Mouse (Mus musculus): ENCODE results near the gene Tmem109. TPM values are rescaled to one million over a fixed set of nuclear protein-coding genes. Genes with fewer than 3 reads are reported as not detected.

The Tmem109 gene
- polyA plus RNA-seq (2012; rRNA removed) (10.9 and 11.1 TPM in 2 replicates), polyA plus RNA-seq (2014; fragmentation: Nextera tagmentation; extraction: Ambion mirVana) (16.1 and 16.5 TPM in 2 replicates)

DNA sequence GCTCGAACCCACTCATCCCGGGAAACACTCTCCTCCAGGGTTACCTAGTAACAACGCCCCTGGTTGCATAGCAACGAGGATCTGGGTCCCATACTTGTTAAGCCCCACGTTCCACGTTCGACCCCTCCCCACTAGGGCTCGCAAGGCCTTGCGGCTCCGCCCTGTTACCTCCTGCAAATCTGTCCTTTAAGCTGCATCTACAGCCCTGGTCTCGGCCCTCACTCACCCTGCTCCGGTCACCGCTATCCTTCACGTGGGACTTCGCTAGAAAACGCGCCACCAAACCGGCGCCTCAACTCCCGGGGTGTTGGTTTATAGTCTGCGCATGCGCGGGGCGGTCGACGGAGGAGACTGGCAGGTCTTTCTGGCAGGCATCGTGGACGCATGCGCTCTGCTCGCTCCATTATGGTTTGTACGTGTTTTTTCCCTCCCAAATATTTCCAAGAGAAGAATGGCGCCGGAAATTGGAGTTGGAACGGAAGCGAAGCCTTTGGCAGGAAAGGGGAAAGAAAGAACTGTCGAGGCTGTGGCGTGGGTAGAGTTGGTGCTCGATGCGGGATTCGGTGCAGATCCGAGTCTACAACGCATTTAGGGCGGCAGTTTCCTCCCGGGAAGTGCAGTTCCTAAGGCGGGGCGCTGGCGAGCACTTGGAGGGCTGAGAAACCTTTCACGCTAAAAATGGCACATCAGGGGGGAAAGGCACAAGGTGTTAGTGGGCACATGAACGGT lies at the start of gene Tmem109:
Gene Tmem109 (minus strand): TSS at position 576 of the 729 bp plus-strand sequence.
- Histone ChIP-seq H3K27me3 (ENCODE audit: control insufficient read depth, insufficient read depth, low read length) (no peaks in the 10 kb centered on the region), H3K4me3 (ENCODE audit: insufficient read depth in 1 of 2, low read depth in 2 of 2, low read length in 2 of 2) (peak within 1 kb of the TSS; percentile 63 to 69), H3K27ac (peak within 1 kb of the TSS; percentile 35), H3K9ac (replicated peaks) (peak within 1 kb of the TSS; percentile 73), H3K4me2 (ENCODE audit: low read depth) (peak within 1 kb of the TSS; percentile 94), H3K4me1 (replicated peaks; ENCODE audit: control insufficient read depth in 2 of 2, insufficient read depth in 2 of 2, low read length in 1 of 2) (peaks cover 5 to 6% of the 10 kb centered on the region in 2 experiments), H3K36me3 (replicated peaks; ENCODE audit: control insufficient read depth, insufficient read depth, low read depth) (no peaks in the 10 kb centered on the region), H3K9me3 (ENCODE audit: control insufficient read depth, low read length) (no peaks in the 10 kb centered on the region)
- ATAC-seq (ENCODE audit: insufficient read depth) (peak; percentile 91), DNase-seq (ENCODE audit: low read depth in 3 of 3, low spot score in 3 of 3) (peak; percentile 81 to 87 (median 82))
- under 1% methylated on average over 49 of the region's 49 CpGs for WGBS (ENCODE audit: insufficient replicate concordance)
- TF ChIP-seq CTCF (IDR thresholded peaks at IDR 0.05; ENCODE audit: low read depth) = peak; percentile 60
- TF ChIP-seq EP300 (IDR thresholded peaks at IDR 0.05; ENCODE audit: low read depth) = no peak

- TF ChIP-seq CTCF (IDR thresholded peaks at IDR 0.05; ENCODE audit: low read depth) = no peak
- no peak for TF ChIP-seq EP300 (IDR thresholded peaks at IDR 0.05; ENCODE audit: low read depth)
- no peak for ATAC-seq (ENCODE audit: insufficient read depth)
- no peaks in the 10 kb centered on the region for H3K27me3 ChIP-seq (ENCODE audit: control insufficient read depth, insufficient read depth, low read length)
Measured at GRCm38 (mm10) chr19:10930641-10931040, 48.8 kb upstream of the Tmem109 start.

DNA sequence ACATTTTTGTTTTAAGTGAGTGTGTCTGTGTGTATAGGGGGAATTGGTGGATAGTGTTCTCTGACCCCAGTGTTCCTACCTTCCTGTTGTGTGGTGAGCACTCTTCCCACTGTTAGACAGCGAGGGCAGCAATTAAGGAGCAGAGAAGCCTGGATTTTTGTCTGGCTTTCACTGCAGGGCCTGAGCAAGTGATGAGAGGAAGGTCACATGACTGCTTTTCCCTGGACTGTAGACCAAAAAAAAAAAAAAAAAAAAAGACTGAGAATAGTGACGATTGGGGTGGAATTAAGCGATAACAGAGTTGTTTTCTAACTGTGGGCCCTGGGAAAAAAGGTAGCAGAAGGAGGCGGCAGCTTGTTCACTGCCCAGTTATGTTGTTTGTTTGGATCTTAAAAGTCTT lies 44.9 kb upstream of the Tmem109 start:
- ATAC-seq (ENCODE audit: insufficient read depth) (no peak), DNase-seq (ENCODE audit: low read depth in 3 of 3, low spot score in 3 of 3) (no peak)
- Histone ChIP-seq H3K9me3 (ENCODE audit: control insufficient read depth, low read length) (no peaks in the 10 kb centered on the region), H3K4me1 (replicated peaks; ENCODE audit: control insufficient read depth in 2 of 2, insufficient read depth in 2 of 2, low read length in 1 of 2) (no peaks in the 10 kb centered on the region), H3K27me3 (ENCODE audit: control insufficient read depth, insufficient read depth, low read length) (no peaks in the 10 kb centered on the region), H3K9ac (replicated peaks) (no peak overlapping the region), H3K27ac (no peak overlapping the region), H3K4me2 (ENCODE audit: low read depth) (no peak overlapping the region), H3K36me3 (replicated peaks; ENCODE audit: control insufficient read depth, insufficient read depth, low read depth) (no peaks in the 10 kb centered on the region), H3K4me3 (ENCODE audit: insufficient read depth in 1 of 2, low read depth in 2 of 2, low read length in 2 of 2) (no peak overlapping the region)
- TF ChIP-seq EP300 (IDR thresholded peaks at IDR 0.05; ENCODE audit: low read depth) (no peak), CTCF (IDR thresholded peaks at IDR 0.05; ENCODE audit: low read depth) (no peak)
- WGBS (ENCODE audit: insufficient replicate concordance) = 54% methylated on average over 4 of the region's 4 CpGs

More at GRCm38 (mm10) chr19:10930641-10931040, 48.8 kb upstream of the Tmem109 start:
- Histone ChIP-seq H3K9me3 (ENCODE audit: control insufficient read depth, low read length) (no peaks in the 10 kb centered on the region), H3K4me2 (ENCODE audit: low read depth) (no peak overlapping the region), H3K4me3 (ENCODE audit: insufficient read depth in 1 of 2, low read depth in 2 of 2, low read length in 2 of 2) (no peak overlapping the region), H3K27ac (no peak overlapping the region), H3K4me1 (replicated peaks; ENCODE audit: control insufficient read depth in 2 of 2, insufficient read depth in 2 of 2, low read length in 1 of 2) (0 out of 4 replicates have a peak, but pooled peaks cover 0 to 1% of the 10 kb centered on the region in 2 experiments), H3K9ac (replicated peaks) (no peak overlapping the region), H3K36me3 (replicated peaks; ENCODE audit: control insufficient read depth, insufficient read depth, low read depth) (no peaks in the 10 kb centered on the region)
- 39% methylated on average over 2 of the region's 2 CpGs for WGBS (ENCODE audit: insufficient replicate concordance)
- DNase-seq (ENCODE audit: low read depth in 3 of 3, low spot score in 3 of 3) = no peak

GRCm38 (mm10) chr19:10926123-10926621 lies 44.4 kb upstream of the Tmem109 start:
- H3K9me3 ChIP-seq (ENCODE audit: control insufficient read depth, low read length) = no peaks in the 10 kb centered on the region
- H3K9ac ChIP-seq (replicated peaks) = no peak overlapping the region
- no peak overlapping the region for H3K27ac ChIP-seq
- no peak overlapping the region for H3K4me3 ChIP-seq (ENCODE audit: insufficient read depth in 1 of 2, low read depth in 2 of 2, low read length in 2 of 2)
- no peak for TF ChIP-seq CTCF (IDR thresholded peaks at IDR 0.05; ENCODE audit: low read depth)
- no peak for TF ChIP-seq EP300 (IDR thresholded peaks at IDR 0.05; ENCODE audit: low read depth)
- no peaks in the 10 kb centered on the region for H3K27me3 ChIP-seq (ENCODE audit: control insufficient read depth, insufficient read depth, low read length)
- 58% methylated on average over 6 of the region's 6 CpGs for WGBS (ENCODE audit: insufficient replicate concordance)
- no peak for DNase-seq (ENCODE audit: low read depth in 3 of 3, low spot score in 3 of 3)
- no peaks in the 10 kb centered on the region for H3K4me1 ChIP-seq (replicated peaks; ENCODE audit: control insufficient read depth in 2 of 2, insufficient read depth in 2 of 2, low read length in 1 of 2)
- H3K36me3 ChIP-seq (replicated peaks; ENCODE audit: control insufficient read depth, insufficient read depth, low read depth) = no peaks in the 10 kb centered on the region
- no peak for ATAC-seq (ENCODE audit: insufficient read depth)
- no peak overlapping the region for H3K4me2 ChIP-seq (ENCODE audit: low read depth)

DNA sequence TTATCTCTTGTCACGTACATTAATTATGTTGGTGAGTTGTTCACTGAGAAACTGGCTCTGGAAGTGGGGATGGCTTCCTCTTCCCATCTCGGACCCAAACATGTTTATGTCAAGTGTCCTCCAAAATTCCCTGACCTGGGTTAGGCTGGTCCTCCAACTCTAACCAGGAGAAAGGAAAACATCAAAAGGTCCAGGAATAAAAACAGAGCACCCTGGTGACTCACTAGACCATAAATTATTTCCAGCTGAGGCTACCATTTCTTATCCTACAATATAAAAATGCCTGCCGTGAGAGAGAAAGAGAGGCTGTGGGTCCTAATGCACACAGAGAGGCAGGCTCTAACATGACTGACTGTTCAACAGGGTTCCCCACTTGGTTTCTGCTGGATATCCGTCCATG lies 42.4 kb upstream of the Tmem109 start:
- no peaks in the 10 kb centered on the region for H3K27me3 ChIP-seq (ENCODE audit: control insufficient read depth, insufficient read depth, low read length)
- H3K4me1 ChIP-seq (replicated peaks; ENCODE audit: control insufficient read depth in 2 of 2, insufficient read depth in 2 of 2, low read length in 1 of 2) = no peaks in the 10 kb centered on the region
- H3K36me3 ChIP-seq (replicated peaks; ENCODE audit: control insufficient read depth, insufficient read depth, low read depth) = no peaks in the 10 kb centered on the region
- no peak overlapping the region for H3K27ac ChIP-seq
- no peak overlapping the region for H3K4me3 ChIP-seq (ENCODE audit: insufficient read depth in 1 of 2, low read depth in 2 of 2, low read length in 2 of 2)
- no peak for ATAC-seq (ENCODE audit: insufficient read depth)
- TF ChIP-seq EP300 (IDR thresholded peaks at IDR 0.05; ENCODE audit: low read depth) (no peak), CTCF (IDR thresholded peaks at IDR 0.05; ENCODE audit: low read depth) (no peak)
- no peaks in the 10 kb centered on the region for H3K9me3 ChIP-seq (ENCODE audit: control insufficient read depth, low read length)
- H3K4me2 ChIP-seq (ENCODE audit: low read depth) = no peak overlapping the region
- 40% methylated on average over 4 of the region's 4 CpGs for WGBS (ENCODE audit: insufficient replicate concordance)
- no peak for DNase-seq (ENCODE audit: low read depth in 3 of 3, low spot score in 3 of 3)
- H3K9ac ChIP-seq (replicated peaks) = no peak overlapping the region
